Mouse (Mus musculus) embryo, embryonic 9.5 days (tissue): ENCODE measurements around the gene Dock10.

Experiments used
- DNase-seq: peaks from one replicate; pipeline ENCODE4 v3.0.0-alpha.2; 2017; ENCODE audit errors: extremely low spot score

Gene Dock10

DNA sequence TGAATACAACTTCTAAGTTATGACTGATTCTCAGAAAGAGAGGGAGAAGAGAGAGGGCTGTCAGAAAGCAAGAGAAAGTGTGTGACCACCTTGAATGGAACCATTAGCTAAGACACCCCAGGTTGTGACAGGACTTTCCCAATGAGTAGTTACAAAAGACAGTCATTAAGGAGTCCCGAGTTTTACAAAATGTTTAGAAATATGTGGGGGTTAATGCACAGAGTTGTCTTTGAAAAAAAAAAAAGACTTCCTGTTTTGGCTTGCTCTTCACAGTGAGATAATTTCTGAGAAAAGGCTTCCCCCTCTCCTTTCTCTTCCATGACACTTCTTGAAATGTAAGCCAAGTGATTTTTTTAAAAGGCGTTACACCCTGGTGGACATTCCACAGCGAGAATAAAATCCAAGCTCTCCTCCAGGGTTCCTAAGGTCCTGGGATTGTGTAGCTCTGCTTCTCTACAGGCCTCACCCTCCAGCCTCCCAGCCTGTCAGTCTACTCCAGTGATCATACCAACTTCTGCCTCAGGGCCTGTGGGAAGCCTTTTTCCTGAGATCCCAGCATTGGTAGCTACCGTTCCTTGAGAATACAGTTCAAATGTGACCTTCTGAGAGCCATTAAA lies 144.8 kb downstream of the Dock10 start:
- DNase-seq, result no peak

DNA sequence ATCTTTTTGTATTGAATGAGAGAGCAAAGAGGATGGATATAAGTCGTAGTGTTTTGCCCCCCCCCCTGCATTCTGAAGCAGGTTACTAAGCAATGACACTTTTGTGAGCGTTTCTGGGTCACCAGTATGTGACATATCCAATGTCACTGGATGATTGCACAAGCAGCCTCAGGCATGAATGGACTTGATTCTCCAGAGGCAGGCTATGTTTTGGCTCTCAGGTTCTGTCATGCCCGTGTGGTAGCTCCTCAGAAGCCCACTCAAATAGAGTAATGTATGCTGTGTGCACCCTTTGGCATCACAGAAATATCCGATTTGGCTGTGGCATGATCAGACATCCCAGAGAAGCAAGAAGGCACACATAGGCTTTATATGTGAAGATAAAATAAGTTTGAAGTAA lies 150.8 kb downstream of the Dock10 start:
- DNase-seq, result no peak

DNA sequence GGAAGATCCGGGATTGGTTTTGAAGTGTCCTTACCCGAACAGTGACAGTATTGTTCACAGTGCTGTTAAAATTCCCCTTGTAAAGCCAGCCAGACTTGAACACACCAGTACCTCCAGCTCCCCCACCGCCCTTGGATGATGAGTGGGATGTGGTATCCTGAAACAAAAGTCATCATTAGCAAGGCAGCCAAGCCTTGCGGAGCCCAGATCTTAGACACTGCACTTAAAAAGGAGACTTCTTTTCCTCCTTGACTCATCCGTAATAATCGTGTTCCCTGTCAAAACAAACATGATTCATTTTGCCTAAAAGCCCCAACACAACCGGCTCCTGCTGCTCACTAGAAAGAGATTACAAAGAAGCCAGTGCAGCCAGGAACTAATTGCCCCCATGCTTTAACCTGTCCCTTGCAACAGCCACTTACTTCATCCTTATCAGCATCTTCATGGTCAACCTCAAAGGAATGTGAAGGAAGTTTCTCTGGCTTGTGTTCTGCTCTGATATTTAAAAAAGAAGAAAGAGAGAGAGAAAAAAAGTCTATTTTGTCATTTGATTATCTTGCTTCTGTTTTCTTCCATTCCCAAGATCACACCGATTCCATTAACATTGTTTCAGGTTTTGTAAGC lies 152.1 kb downstream of the Dock10 start:
- no peak for DNase-seq

DNA sequence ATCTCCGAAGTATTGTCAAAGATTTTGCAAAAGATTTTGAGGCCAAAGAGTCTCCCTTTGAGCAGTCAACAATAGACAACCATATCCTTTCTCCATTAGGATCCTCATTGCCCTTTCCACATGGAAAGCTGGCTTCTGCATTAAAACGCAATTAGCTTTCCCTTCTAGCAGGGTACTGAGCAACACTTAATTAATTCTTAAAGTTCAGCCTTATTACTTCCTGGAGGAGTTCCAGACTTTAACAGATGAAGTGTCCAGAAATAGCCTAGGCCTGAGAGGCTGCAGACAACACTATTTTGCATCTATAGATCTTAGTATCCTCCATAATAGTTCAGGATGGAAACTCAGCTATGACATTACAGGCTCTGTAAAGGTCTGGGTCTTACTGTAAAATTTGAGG lies 154.0 kb downstream of the Dock10 start:
- DNase-seq, result no peak

DNA sequence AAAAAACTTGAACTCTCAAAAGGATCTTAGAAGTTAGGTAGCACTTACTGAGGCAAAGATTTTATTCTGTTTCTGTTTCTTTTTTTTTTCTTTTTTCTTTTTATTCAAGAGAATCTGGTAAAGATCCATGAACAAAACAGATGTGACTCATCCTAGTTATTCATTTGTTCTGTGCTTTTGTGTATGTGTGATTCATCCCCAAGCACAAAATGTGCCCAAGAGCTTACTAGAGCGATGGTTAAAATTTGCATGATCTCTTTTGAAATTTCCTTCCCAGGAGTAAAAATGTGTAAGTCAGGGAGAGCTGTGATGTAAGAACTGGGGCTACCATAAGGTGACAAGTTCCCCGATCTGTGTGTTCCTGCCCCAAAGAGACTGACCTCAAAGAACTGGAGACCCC lies 155.2 kb downstream of the Dock10 start:
- no peak for DNase-seq

DNA sequence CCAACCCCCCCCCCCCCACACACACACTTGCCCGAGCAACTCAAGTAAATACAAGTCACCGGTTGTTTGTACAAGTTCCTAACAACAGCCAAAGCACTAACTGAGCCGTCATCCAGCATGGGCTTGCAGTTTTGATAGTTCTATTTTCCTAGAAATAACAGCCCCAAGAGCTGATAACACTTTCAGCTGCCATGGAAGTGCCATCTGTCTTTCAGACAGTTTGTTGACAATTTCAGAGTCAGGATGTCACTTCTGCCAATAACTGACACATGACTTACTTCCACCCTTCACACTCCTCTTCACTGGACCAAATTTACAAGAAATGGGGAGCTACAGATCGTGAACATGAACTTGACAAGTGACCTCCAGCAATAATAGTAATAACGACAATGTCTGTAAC lies 175.0 kb downstream of the Dock10 start:
- no peak for DNase-seq

DNA sequence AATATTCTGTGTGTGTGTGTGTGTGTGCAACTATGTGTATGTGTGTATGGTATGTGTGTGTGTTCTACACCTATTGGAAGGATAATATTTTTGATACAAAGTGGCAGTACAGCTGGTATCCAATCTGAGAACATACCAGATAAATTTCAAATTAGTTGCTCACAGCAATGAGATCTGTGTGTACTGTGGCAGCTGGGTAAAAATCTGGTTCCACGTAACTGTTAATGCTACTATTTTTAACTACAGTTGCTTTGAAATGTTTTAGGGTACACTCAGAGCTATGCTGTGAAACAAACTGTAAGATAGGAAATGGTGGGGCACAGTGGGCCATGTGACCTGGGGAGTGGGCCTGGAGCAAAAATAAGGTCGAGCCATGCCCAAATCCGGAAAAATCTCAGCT lies 176.1 kb downstream of the Dock10 start:
- no peak for DNase-seq

DNA sequence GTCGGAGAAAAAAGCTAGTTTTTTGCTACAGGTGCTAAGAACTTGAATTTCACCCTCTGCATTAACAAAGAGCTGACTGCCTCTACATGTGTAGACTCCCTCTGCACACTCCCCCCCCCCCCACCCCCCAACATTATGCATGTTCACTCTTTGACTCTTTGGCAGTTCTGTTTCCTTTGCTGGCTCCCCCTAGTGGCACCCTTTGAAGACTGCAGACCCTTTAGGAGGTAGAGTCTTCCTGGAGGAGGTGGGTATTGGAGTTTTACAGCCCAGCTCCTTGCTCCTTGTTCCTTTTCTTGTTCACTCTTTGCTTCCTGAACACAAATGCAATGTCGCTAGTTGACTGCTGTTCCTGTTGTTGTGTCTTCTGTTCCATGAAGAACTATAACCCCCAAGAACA lies 181.4 kb downstream of the Dock10 start:
- DNase-seq, result peak; percentile 7

DNA sequence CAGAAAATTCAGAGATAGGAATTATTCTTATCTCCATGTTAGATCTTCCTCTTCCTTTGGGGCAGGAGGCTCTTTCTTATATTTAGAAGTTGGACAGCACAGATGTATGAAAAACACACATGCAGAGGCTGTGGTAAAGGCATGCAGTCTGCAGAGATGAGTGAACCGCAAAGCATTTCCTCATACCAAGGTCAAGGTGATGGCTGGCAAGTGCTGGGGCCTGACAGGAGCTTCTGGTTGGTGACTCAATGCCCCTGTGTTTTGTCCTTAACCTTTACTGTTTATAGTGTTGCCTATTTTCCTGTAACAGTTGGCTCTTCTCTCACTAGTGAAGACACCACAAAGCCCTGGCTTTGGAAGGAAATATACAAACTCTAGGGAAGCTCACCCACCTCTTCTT lies 201.9 kb downstream of the Dock10 start:
- no peak for DNase-seq

DNA sequence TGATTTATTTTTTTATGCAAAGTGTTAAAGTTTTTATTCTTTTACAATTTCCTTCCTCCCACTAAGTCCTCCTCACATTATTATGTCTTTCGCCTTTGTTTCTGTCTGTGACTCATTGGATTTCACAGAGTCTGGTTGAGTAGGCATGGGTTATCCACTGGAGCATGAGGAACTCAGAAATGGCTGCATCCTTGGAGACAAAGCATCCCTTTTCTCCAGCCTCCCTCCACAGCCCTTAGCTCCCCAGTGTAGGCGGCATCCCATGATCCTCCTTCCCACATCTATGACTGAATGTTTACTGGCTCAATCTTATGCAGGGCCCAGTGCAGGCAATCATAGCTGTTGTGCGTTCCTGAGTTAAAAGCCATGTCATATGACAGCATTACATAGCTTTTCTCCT lies 216.8 kb downstream of the Dock10 start:
- DNase-seq, result no peak

DNA sequence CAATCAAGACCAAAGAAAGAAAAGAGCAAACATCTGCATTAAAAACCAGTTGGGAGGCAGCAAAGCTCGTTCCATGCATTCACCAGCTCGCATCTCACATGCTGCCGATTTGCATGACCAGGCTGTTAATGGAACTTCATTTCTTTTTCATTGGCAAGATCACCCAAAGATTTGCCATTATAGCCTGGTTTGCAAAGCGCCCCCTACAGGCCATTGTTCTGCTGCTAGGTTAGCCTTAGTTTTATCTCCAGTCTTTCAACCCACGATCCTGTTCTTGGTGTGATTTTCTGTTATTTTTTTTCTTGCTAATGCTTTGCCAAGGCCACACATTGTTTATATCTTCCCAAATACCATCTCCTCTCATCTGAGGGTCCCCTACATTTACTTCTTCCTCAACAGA lies 236.1 kb downstream of the Dock10 start:
- DNase-seq, result no peak

DNA sequence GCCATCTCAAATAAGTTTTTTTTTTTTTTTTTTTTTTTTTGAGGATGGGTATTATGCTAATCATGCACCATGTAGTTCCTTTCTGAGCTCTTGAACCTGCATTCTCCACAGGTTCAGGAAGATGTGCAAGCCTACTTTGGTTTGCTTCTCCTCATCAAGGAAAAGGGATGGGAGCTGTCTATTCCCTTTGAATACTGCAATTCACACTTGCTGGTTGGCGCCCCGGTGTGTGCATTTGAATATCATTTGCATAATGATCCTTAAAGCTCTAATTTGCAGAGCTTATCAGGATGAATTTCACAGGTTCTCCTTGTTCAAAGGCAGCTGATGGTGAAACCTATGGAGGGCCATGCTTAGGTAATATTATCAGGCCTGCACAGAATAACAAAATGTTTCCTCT lies 237.9 kb downstream of the Dock10 start:
- no peak for DNase-seq

DNA sequence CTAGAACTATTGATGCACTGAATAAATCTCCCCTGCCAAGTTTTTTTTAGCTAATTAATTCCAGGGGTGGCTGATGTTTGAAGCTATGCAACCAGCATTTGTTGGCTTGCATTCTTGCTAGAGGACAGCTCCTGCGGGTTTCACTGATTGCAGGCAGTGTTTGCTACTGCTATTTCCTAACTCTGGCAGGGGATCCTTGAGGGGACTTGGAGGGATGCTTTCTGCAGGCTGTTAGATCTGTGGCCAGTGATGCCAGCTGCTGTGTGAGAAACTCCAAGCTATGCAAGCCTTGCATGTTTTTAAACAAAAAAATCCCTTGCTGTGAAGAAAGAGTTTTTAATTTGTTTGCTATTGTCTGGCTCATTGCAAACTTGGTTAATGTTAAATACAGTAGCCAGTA lies 238.4 kb downstream of the Dock10 start:
- DNase-seq, result no peak

DNA sequence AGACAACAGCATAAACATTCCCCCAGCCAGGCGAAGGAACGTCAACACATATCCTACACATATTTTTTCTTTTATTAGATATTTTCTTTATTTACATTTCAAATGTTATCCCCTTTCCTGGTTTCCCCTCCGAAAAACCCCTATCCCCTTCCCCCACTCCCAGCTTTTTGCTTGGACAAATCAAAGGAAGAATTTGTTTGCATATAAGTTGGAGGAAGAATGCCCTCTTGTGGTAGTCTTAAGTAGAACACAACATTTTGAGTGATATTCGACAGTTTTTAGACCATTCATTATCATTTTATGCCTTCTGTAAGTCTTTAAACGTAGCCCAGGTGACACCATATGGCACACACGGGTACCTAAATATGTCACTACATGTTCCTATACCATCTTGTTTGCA lies 242.5 kb downstream of the Dock10 start:
- DNase-seq, result peak; percentile 17

DNA sequence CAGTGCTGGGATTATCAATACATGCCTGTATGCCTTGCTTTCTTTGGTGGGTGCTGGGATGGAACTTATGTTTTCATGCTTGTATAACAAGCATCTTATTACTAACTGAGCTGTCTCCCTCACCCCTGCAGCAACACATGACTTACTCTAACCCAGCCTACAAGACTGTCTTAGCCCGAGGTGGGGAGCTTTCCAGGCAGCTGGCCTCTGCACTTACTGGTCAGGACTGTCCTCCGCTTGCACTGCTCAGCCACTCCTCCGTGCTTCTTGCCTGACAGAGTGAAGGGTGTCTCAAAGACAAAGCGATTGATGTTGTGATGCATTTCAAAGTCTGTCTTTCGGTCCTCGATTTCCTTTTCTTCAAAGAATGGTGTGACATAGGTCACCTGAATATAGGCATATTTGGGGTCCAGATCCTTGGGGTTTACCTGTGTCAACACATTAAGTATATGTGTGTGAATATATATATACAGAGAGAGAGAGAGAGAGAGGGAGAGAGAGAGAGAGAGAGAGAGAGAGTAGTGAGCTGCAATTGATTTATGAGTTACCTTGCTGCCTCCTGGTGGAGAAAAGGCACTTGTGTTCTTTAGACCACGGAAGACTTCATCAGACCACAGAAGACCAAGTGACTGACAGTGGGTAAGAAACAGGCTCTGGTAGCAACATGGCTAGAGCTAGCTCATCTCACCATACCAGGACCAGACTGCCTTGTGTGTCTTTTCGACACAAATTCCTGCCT lies 245.9 kb downstream of the Dock10 start:
- DNase-seq, result peak; percentile 7

DNA sequence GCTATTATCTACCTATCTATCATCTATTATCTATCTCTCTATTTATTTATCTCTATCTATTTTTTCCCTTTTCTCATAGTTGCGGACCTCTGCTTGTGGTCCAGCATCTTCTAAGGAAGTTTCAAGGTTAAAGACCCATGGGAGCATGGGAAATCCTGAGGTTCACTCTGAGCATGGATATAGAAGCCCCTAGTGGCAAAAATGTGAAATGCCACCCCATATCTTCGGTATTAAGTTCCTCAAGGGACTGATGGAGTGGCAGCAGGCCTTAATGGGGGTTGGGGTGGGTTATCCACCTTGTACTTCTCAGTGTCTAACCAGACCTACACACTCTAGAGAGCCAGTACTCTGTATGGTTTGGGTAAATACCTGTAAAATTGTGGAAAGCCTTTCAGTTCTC lies 253.6 kb downstream of the Dock10 start:
- DNase-seq, result no peak

DNA sequence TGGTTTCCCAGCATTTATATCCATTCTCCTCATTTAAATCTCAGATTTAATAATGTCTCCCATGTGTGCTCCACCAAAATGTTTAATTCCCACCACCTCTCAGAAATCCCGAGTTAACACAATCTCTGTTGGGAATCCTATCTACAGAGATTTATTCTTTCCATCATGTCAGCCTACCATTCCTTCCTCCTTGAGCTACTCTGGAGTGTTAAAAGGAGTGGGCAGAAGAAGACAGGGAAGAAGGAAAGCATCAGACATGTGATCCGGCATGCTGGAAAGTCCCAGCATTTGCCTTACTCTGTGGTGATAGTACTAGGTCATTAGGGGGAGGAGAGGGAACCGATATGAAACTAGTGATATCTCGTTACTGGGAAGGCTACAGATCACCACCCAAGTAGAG lies 254.2 kb downstream of the Dock10 start:
- no peak for DNase-seq

DNA sequence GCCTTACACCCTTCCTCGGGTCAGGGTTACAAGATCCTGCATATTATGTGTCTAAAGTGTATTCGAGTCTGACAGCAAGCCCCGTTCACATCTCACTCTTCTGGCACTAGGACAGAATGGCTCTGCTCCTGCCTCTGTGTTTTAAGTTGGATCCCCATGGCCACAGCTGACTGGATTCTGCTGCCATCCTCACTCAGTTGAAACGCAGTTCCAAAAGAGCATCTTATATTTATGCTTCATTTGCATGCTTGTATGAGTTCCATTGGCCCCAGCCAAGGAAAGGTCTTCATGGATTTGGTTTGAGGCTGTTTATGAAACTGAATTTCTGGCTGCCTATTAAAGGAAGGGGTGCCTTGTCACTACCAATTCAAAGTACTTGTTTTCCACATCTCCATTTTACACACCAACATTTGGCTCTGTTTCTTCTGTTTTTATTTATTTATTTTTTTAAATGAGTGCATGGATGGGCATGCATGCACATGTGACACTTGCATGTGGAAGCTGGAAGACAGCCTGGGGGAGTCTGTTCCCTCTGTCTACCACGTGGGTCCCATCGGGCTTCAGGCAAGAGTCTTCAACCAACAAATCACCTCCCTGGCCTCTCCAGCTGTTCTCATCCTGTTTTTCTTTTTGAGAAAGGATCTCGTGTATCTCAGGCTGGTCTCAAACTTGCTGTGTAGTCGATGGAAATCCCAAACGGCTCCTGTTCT lies 255.7 kb downstream of the Dock10 start:
- DNase-seq, result no peak

DNA sequence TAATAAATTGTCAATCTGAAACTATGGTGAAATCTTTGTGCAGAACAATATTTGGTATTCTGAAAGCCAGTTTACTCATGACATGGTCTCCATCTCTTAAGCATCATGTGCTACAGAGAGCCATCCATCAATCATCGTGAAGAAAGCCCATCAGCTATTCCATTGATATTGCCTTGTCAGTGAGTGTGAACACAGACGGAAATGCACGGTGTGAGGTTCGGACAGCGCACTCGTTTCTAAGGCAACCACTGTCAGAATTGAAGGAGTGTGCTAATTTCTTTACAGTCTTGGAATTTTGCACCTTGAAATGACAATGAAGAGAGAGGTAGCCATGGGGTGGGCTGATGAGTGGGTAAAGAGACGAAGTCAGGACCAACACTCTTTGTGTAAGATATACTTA lies 259.1 kb downstream of the Dock10 start:
- DNase-seq, result no peak

DNA sequence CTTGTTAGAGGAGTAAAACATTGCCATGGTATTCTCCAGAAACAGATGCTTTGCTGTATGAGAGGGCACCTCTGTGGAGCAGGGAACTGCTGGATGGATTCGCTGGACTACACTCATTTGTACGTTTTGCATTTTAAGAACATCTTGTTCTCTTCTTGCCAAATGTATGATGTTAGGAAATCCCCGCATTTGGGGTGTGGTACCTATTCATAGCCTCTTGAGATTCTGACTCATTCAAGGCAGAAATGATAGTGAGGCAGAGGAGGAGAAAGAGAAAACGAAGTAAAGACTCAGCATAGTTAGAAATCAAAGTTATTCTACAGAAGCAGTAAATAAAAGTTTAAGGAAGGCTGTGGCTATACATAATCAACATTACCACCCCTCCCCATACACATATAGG lies 262.0 kb downstream of the Dock10 start:
- DNase-seq, result no peak

DNA sequence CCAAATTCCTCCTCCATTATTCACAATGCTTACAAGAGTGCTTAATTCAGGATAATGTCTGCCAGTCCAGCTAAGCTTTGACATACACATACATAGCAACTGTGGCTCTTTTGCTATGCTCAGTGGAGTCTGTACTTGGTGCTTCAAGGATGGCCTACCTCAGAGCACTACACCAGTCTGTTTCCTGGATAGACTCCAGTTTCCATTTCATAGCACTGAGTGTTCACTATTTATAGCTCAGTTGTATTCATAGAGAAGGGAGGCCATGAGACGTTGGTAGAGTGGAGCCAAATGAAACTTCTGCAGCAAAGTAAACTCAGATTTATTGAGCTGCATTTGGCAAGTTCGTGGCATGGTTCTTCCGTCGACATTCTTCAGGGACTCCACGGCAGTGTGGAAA lies 274.9 kb downstream of the Dock10 start:
- DNase-seq, result no peak

DNA sequence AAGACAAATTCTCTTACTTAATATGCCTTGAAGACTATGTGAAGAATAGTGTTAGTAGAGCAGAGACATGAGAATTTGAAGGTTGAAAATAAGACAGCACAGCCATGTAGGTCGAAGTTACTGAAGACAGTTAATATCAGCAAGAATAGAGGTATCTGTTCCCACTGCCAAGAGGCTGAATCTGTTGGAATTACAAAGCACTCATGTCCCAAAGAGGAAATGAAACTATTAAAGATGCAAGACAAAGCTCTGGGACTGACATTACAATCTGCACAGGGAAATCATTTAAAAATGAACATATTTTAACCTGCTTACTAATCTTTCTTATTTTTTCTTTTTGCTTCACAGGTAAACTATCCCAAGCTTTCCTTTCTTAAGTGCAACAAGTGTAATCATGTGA lies 283.4 kb downstream of the Dock10 start:
- no peak for DNase-seq

DNA sequence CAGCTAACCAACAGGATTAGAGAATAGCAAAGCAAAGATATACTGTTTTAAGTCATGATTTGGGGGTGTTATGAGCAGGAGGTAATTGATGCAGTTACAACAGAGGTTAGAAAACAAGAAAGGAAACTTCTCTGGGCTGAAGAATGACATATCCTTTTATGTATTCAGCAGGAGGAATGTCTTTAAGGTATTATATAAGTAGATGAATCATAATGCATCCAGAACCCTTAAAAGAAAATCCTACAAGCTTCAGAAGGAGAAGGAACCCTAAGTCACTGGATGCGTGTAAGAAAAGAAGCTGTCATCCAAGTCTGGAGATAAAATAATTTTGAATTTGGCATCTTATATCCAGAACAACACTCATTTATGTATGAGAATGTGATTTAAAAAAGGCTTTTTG lies 285.9 kb downstream of the Dock10 start:
- no peak for DNase-seq
